Mouse (Mus musculus) hindbrain, postnatal 0 days (tissue): ENCODE measurements around the gene Tmem35b. TPM values are rescaled to one million over a fixed set of nuclear protein-coding genes. Genes with fewer than 3 reads are reported as not detected.
A peak's percentile ranks its signal among the peaks of the same experiment; 100 is the strongest.

Experiments
- ATAC-seq: fragments of 200-750 bp; cut with Nextera tagmentation; 2 replicates; pipeline ENCODE4 v1.8.0; 2017; ENCODE audit warnings: mild to moderate bottlenecking, moderate TSS enrichment, moderate library complexity
- DNase-seq: peaks from one replicate; pipeline ENCODE4 v3.0.0-alpha.2; 2015; ENCODE audit warnings: low spot score
- H3K27ac ChIP-seq: fragments of 300-500 bp; sonication (generic); 2 replicates; pipeline ENCODE4 v1.5.1; 2014; ENCODE audit warnings: mild to moderate bottlenecking
- H3K27me3 ChIP-seq: fragments of 300-500 bp; sonication (generic); 2 replicates; pipeline ENCODE4 v1.6.1; 2014; ENCODE audit warnings: low read length, mixed read lengths; ENCODE audit not compliant: insufficient read depth
- H3K36me3 ChIP-seq: fragments of 300-500 bp; sonication (generic); 2 replicates; pipeline ENCODE4 v1.6.1; 2014; ENCODE audit warnings: low read length, mixed read lengths; ENCODE audit not compliant: insufficient read depth
- H3K4me1 ChIP-seq: fragments of 300-500 bp; sonication (generic); 2 replicates; pipeline ENCODE4 v1.6.1; 2014; ENCODE audit warnings: antibody characterized with exemption, low read length, mixed read lengths; ENCODE audit not compliant: insufficient read depth
- H3K4me2 ChIP-seq: fragments of 300-500 bp; sonication (generic); 2 replicates; pipeline ENCODE4 v1.6.1; 2014; ENCODE audit warnings: low read depth, mild to moderate bottlenecking, low read length, moderate library complexity, mixed read lengths
- H3K4me3 ChIP-seq: fragments of 300-500 bp; sonication (generic); 2 replicates; pipeline ENCODE4 v1.5.1; 2014; ENCODE audit warnings: low read length
- H3K9ac ChIP-seq: fragments of 300-500 bp; sonication (generic); replicated peaks from 2 replicates; pipeline ENCODE4 v1.6.1; 2014; ENCODE audit warnings: mild to moderate bottlenecking, low read length, moderate library complexity, mixed read lengths
- H3K9me3 ChIP-seq: fragments of 300-500 bp; sonication (generic); 2 replicates; pipeline ENCODE4 v1.6.1; 2016; ENCODE audit warnings: low read length, mixed read lengths
- CTCF ChIP-seq: IDR thresholded peaks from 2 replicates; pipeline ENCODE4 v1.5.1; 2016; ENCODE audit warnings: antibody characterized with exemption, control low read depth, low read depth
- WGBS: fragments of 180-500 bp; shearing (Covaris S2); extraction: QIAGEN DNeasy Blood & Tissue Kit; methylation state at CpG from one replicate; pipeline ENCODE4 v1.1.7; 2014; 5-methylcytosine and 5-hydroxymethylcytosine counted together
- polyA plus RNA-seq: library from polyadenylated mRNA; unstranded; fragments of >200 nt; fragmentation: Nextera tagmentation; extraction: Ambion mirVana; gene quantifications from 2 replicates; pipeline ENCODE4 v1.2.1, GENCODE M21; 2015
- total RNA-seq: library from RNA; depleted of rRNA; stranded (reverse); fragments of >200 nt; gene quantifications from 2 replicates; pipeline ENCODE4 v1.2.3, GENCODE M21; 2014; rRNA removed

Gene Tmem35b
- total and polyA plus RNA-seq, 2 experiments from 2014 or later: 6.7 to 15.4 TPM

- H3K4me3 ChIP-seq: no peak overlapping the region
- H3K27ac ChIP-seq: no peak overlapping the region
- H3K4me2 ChIP-seq: no peak overlapping the region
- ATAC-seq (no peak), DNase-seq (no peak)
- H3K9ac ChIP-seq: no peak overlapping the region
- WGBS: 81% methylated on average over 11 of the region's 11 CpGs
- no peaks in the 10 kb centered on the region for H3K36me3 ChIP-seq
- no peaks in the 10 kb centered on the region for H3K9me3 ChIP-seq
- H3K27me3 ChIP-seq: no peaks in the 10 kb centered on the region
- TF ChIP-seq CTCF: no peak
- peaks cover 21% of the 10 kb centered on the region for H3K4me1 ChIP-seq
These were observed 54.5 kb downstream of the Tmem35b start for GRCm38 (mm10) chr4:127177961-127178360.

GRCm38 (mm10) chr4:127178671-127179070, 55.2 kb downstream of the Tmem35b start:
- Histone ChIP-seq H3K9me3 (no peaks in the 10 kb centered on the region), H3K9ac (no peak overlapping the region), H3K36me3 (no peaks in the 10 kb centered on the region), H3K4me1 (peaks cover 18% of the 10 kb centered on the region), H3K27ac (peak overlapping the region; percentile 45), H3K4me3 (no peak overlapping the region), H3K27me3 (no peaks in the 10 kb centered on the region), H3K4me2 (peak overlapping the region; percentile 36; the same call in 1 of the 2 replicates)
- WGBS: 34% methylated on average over 9 of the region's 9 CpGs
- TF ChIP-seq CTCF: no peak
- ATAC-seq: no peak
- DNase-seq: no peak

Other genes starting within 250 kb of the Tmem35b start
- 42.9 and 49.9 TPM in 2 replicates for gene Zmym4, start 155.6 kb upstream of the Tmem35b start, total RNA-seq
- 20.3 and 21.2 TPM in 2 replicates for gene Zmym4, start 155.6 kb upstream of the Tmem35b start, polyA plus RNA-seq
- 132 and 156 TPM in 2 replicates for gene Sfpq, start 102.4 kb upstream of the Tmem35b start, total RNA-seq
- gene Sfpq, start 102.4 kb upstream of the Tmem35b start, polyA plus RNA-seq: 63.2 and 69.0 TPM in 2 replicates
- 6.8 and 11.3 TPM in 2 replicates for gene Zmym1, start 62.5 kb upstream of the Tmem35b start, total RNA-seq
- gene Zmym1, start 62.5 kb upstream of the Tmem35b start, polyA plus RNA-seq: 13.6 and 14.4 TPM in 2 replicates
- gene Zmym6, start 46.3 kb upstream of the Tmem35b start, total RNA-seq: 20.6 and 24.5 TPM in 2 replicates
- 18.3 and 19.9 TPM in 2 replicates for gene Zmym6, start 46.3 kb upstream of the Tmem35b start, polyA plus RNA-seq
- gene Dlgap3, start 45.5 kb downstream of the Tmem35b start, total RNA-seq: 153 and 163 TPM in 2 replicates
- gene Dlgap3, start 45.5 kb downstream of the Tmem35b start, polyA plus RNA-seq: 30.0 and 34.2 TPM in 2 replicates
- 40.8 and 47.2 TPM in 2 replicates for gene Smim12, start 120.1 kb downstream of the Tmem35b start, total RNA-seq
- 63.7 and 65.4 TPM in 2 replicates for gene Smim12, start 120.1 kb downstream of the Tmem35b start, polyA plus RNA-seq
- gene Gja4, start 190.3 kb downstream of the Tmem35b start, total RNA-seq: 20.8 and 30.8 TPM in 2 replicates
- 19.4 and 20.5 TPM in 2 replicates for gene Gja4, start 190.3 kb downstream of the Tmem35b start, polyA plus RNA-seq
- gene Gjb3, start 207.2 kb downstream of the Tmem35b start, total RNA-seq: 0.21 and 0.83 TPM in 2 replicates
- 0.44 and 0.59 TPM in 2 replicates for gene Gjb3, start 207.2 kb downstream of the Tmem35b start, polyA plus RNA-seq
- gene Gjb4, start 230.4 kb downstream of the Tmem35b start, total RNA-seq: not detected in 2 replicates
- not detected in 2 replicates for gene Gjb4, start 230.4 kb downstream of the Tmem35b start, polyA plus RNA-seq
- 0.40 and 0.73 TPM in 2 replicates for gene Gjb5, start 234.5 kb downstream of the Tmem35b start, total RNA-seq
- 0.51 and 0.57 TPM in 2 replicates for gene Gjb5, start 234.5 kb downstream of the Tmem35b start, polyA plus RNA-seq